Mouse (Mus musculus) liver, adult 2 months (tissue): ENCODE results near the gene Gm20661. TPM values are rescaled to one million over a fixed set of nuclear protein-coding genes. Genes with fewer than 3 reads are reported as not detected.

Experiments used
- DNase-seq: peaks from one replicate; pipeline ENCODE4 v3.0.0-alpha.2; 2011; ENCODE audit warnings: low read depth, low spot score; ENCODE audit errors: extremely low read depth
- H3K27ac ChIP-seq: fragments of 200-500 bp; replicated peaks from 2 replicates; pipeline ENCODE4 v1.5.1; 2012; ENCODE audit warnings: low read depth, mild to moderate bottlenecking, control low read depth, inconsistent platforms, low read length; ENCODE audit not compliant: insufficient read depth
- H3K27me3 ChIP-seq: fragments of 200-500 bp; 2 replicates; pipeline ENCODE4 v1.6.1; 2012; ENCODE audit warnings: mild to moderate bottlenecking, moderate library complexity, low read length, inconsistent platforms; ENCODE audit not compliant: control insufficient read depth, insufficient read depth
- H3K36me3 ChIP-seq: fragments of 200-500 bp; 2 replicates; pipeline ENCODE4 v1.6.1; 2012; ENCODE audit warnings: low read length, inconsistent platforms; ENCODE audit not compliant: control insufficient read depth, insufficient read depth
- H3K4me1 ChIP-seq: fragments of 200-500 bp; 2 replicates; pipeline ENCODE4 v1.6.1; 2011; ENCODE audit warnings: low read length; ENCODE audit not compliant: control insufficient read depth, insufficient read depth
- H3K4me3 ChIP-seq: fragments of 200-500 bp; 2 replicates; pipeline ENCODE4 v1.5.1; 2011; ENCODE audit warnings: low read depth, mild to moderate bottlenecking, control low read depth, low read length, moderate library complexity; ENCODE audit not compliant: insufficient read depth
- H3K79me2 ChIP-seq: fragments of 200-500 bp; 2 replicates; pipeline ENCODE4 v1.6.1; 2012; ENCODE audit warnings: inconsistent platforms, mild to moderate bottlenecking, low read length, moderate library complexity; ENCODE audit not compliant: control insufficient read depth, insufficient read depth
- H3K9ac ChIP-seq: fragments of 200-500 bp; 2 replicates; pipeline ENCODE4 v1.6.1; 2012; ENCODE audit warnings: low read depth, mild to moderate bottlenecking, control low read depth, inconsistent platforms, low read length
- CTCF ChIP-seq: fragments of 200-500 bp; IDR thresholded peaks from 2 replicates; pipeline ENCODE4 v1.5.1; 2011; ENCODE audit warnings: low read depth, low read length, control low read depth
- POLR2A ChIP-seq: fragments of 200-500 bp; IDR thresholded peaks from 2 replicates; pipeline ENCODE4 v1.6.1; 2011; ENCODE audit warnings: low read length, control low read depth; ENCODE audit not compliant: insufficient read depth; ENCODE audit errors: extremely low read depth
- WGBS: fragments of 180-500 bp; shearing (Covaris S2); methylation state at CpG from one replicate; pipeline ENCODE4 v1.1.7; 2018; 5-methylcytosine and 5-hydroxymethylcytosine counted together
- polyA plus RNA-seq: library from polyadenylated mRNA; depleted of rRNA; stranded (reverse); fragments of >200 nt; gene quantifications from 2 replicates; pipeline ENCODE4 v1.2.3, GENCODE M21; 2012
- total RNA-seq: library from RNA; depleted of rRNA; stranded (reverse); fragments of >200 nt; gene quantifications from 2 replicates; pipeline ENCODE4 v1.2.3, GENCODE M21; 2014

Gene Gm20661
- total and polyA plus RNA-seq, 2 experiments, result 0.10 TPM; not detected in 1

DNA sequence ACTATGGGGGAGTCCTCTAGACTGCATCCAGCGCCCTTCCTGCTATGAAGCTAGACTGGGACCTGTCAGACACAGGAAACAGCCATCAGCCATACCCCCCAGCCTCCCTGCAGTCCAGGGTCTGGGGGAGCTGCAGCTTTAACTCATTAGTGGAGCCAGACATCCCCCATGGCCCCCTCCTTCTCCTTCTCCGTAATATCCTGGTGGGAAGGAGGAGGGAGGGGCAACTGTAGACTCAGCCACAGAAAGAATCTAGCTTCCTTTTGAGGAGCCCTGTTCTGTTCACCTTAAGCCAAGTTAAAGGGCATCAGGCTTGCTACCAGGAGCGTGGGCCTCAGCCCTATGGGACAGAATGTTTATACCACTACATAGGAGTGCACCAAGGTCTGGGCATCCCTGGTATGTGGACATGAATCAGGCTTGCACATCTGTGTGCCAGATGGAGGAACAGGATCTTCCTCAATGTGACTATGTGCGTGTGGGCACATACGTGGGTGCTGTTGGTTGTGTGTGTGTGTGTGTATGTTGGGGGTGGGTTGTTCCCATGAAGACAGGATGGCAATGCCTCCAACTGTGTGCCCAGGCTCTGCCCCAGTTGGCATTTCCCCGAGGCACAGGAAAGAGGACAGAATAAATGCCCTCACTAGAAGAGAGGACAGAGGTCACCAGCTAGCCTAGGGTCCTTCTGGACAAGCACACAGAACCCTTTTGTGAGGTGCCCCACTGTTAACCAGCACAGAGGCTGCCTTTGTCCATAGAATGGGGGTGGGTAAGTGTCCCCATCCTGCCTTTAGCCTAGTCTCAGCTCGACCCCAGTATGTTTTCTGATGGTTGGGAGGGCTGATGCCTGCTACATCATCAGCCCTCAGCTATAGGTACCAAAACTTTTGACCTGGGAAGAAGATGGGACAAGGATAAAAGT is 913 bp upstream of the Gm20661 start:
- Histone ChIP-seq H3K36me3 (no peaks in the 10 kb centered on the region), H3K4me3 (no peak overlapping the region)
- DNase-seq, result no peak

DNA sequence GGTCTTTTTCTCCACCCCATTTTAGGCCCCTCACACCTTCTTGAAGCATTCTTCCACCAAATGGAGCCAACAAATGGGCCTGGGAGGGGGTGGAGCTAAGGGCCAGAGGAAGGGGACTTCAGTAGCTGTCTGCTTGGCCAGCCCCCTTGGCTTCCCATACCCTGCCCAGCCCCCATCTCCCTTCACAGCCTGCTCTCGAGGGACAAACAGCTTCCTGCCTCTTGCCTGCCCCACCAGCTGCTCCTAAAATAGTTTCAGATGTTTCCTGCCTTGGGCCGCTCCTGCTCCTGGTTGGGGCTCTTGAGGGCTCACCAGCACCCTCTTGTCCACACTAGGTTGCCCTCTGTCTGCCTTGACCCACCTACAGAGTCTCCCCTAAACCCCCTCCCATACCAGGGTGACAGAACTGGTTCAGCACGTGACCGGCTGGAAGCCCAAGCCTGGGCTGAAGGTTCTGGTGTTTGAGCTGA is 598 bp downstream of the Gm20661 start:
- peak; percentile 28 for DNase-seq
- H3K9ac ChIP-seq, result no peak overlapping the region; the same call in 1 of the 2 replicates
- peak overlapping the region; percentile 82 for H3K27ac ChIP-seq
- no peaks in the 10 kb centered on the region for H3K27me3 ChIP-seq
- WGBS, result 65% methylated on average over 4 of the region's 4 CpGs
- no peaks in the 10 kb centered on the region for H3K36me3 ChIP-seq
- no peaks in the 10 kb centered on the region for H3K79me2 ChIP-seq
- H3K4me1 ChIP-seq, result peaks cover 10% of the 10 kb centered on the region; the same call in 1 of the 2 replicates
- TF ChIP-seq CTCF, result no peak
- TF ChIP-seq POLR2A, result no peak
- no peak overlapping the region for H3K4me3 ChIP-seq

More for the DNA sequence above, 913 bp upstream of the Gm20661 start:
- 59% methylated on average over 7 of the region's 7 CpGs for WGBS
- no peaks in the 10 kb centered on the region for H3K79me2 ChIP-seq
- peaks cover 10% of the 10 kb centered on the region; the same call in 1 of the 2 replicates for H3K4me1 ChIP-seq
- TF ChIP-seq CTCF (no peak), POLR2A (no peak)
- no peak overlapping the region; the same call in 1 of the 2 replicates for H3K9ac ChIP-seq
- peak overlapping the region; percentile 66 for H3K27ac ChIP-seq
- H3K27me3 ChIP-seq, result no peaks in the 10 kb centered on the region

DNA sequence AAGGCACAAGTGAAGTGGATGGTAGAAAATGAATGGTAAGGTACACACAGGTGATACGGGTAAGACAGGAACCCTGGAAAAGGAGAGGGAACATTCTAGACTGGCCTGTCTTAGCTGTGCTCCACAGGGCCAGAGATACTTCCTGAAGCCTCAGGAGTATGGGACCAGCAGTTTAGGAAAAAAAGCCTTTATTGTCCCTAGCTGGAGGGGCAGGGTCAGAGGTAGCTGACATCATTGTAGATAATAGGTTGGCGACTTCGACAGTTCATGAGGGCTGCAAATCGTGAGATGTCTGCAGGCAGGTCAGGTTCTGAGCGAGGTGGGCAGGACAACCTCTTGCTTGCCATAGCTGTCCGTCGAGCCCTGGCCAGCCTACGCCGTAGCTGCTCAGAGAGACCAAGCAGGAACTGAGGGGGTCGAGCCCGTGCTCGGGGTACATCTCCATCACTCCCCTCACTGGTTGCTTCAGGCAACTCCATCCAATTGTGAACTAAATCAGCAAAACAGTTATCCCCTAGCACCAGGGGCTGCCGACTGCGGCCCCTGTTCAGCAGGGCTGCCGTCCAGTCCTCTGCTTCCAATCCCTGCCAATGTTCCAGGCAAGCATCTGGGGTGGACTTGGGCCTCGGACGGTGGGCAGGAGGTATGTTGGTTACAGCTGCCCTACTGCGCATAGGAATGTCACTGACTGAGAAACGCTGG is 1.3 kb downstream of the Gm20661 start:
- Histone ChIP-seq H3K4me1 (peaks cover 10% of the 10 kb centered on the region; the same call in 1 of the 2 replicates), H3K4me3 (peak overlapping the region; percentile 21; the same call in 1 of the 2 replicates), H3K27ac (peak overlapping the region; percentile 64), H3K36me3 (no peaks in the 10 kb centered on the region), H3K27me3 (no peaks in the 10 kb centered on the region), H3K79me2 (no peaks in the 10 kb centered on the region), H3K9ac (peak overlapping the region; percentile 48; the same call in 1 of the 2 replicates)
- 78% methylated on average over 19 of the region's 19 CpGs for WGBS
- DNase-seq, result no peak
- TF ChIP-seq POLR2A (no peak), CTCF (no peak)

DNA sequence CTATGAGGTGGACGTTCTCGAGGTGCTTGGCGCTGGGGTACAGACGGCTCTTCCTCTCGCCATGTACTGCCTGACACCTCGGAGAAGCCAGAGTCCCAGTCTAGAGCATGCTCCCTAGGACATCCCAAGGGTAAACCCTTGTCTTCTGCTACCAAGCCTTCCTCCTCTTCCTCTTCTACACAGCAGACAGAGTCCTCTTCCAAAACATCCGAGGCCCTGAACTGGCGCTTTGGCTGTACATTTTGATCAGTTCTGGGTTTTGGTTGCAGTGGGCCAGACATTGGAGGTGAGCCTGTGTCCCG is 1.8 kb downstream of the Gm20661 start:
- no peaks in the 10 kb centered on the region for H3K36me3 ChIP-seq
- H3K27ac ChIP-seq, result peak overlapping the region; percentile 11
- DNase-seq, result no peak
- H3K9ac ChIP-seq, result peak overlapping the region; percentile 48; the same call in 1 of the 2 replicates
- H3K27me3 ChIP-seq, result no peaks in the 10 kb centered on the region
- peak overlapping the region; percentile 65 for H3K4me3 ChIP-seq
- no peak for TF ChIP-seq POLR2A
- TF ChIP-seq CTCF, result no peak
- 69% methylated on average over 9 of the region's 9 CpGs for WGBS
- H3K4me1 ChIP-seq, result peaks cover 10% of the 10 kb centered on the region; the same call in 1 of the 2 replicates
- H3K79me2 ChIP-seq, result no peaks in the 10 kb centered on the region

DNA sequence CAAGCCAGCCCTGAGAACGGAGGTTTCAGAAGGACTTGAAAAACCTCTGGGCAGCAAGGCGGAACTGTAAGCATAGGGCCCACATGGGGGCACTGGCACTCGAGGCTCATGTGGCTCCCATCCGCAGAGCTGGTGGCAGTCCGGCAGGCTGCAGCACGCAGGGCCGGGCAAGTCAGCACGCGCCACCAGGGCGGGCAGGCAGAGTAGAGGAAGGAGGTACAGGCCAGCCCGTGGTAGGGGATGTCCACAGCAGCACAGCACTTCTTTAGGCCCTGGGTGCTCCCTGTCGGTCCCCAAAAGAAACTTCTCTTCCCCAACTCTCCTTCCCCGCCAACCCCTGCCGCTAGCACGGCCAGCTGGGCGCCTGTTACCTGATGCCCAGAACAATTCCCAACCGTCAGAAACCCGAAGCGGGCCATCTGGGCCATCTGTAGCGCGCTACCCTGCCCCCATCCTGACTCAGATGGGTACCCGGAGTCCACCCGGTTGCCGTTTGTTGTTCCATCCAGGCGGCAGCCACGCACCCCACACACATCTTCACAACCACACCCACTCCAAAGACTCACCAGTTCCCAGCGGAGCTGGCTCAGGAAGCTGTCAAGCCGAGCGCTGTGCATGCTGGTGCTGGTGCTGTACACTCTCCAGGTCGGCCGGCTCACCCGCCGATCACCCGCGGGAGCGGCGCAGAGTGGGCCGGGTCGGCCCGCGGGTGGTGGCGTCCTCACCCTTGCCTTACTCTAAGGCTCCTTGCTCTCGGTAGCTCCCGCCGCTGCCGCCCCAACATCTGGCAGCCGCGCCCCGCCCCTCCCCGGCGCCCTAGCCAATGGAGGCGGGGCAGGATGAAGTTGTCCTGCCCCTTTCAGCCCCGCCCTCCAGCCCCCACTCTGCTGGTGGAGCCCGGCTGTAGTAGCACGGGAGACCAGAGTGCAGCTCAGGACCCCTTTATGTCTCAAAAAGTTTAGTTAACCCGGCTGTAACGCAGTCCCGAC is 2.6 kb downstream of the Gm20661 start, which contains the start of gene Inka1:
TSS of gene Inka1 (minus strand) at position 749 of the 989 bp plus-strand sequence.
- Histone ChIP-seq H3K4me1 (peaks cover 10% of the 10 kb centered on the region; the same call in 1 of the 2 replicates), H3K36me3 (no peaks in the 10 kb centered on the region), H3K27me3 (no peaks in the 10 kb centered on the region), H3K79me2 (no peaks in the 10 kb centered on the region), H3K9ac (peak within 1 kb of the TSS; percentile 48), H3K4me3 (peak within 1 kb of the TSS; percentile 65), H3K27ac (peak within 1 kb of the TSS; percentile 11)
- DNase-seq, result peak; percentile 27
- TF ChIP-seq POLR2A (0 out of 2 replicates have a peak, but pooled peaks have one; percentile 38), CTCF (no peak)
- WGBS, result 9% methylated on average over 58 of the region's 58 CpGs
